In the genomic region with DNA sequence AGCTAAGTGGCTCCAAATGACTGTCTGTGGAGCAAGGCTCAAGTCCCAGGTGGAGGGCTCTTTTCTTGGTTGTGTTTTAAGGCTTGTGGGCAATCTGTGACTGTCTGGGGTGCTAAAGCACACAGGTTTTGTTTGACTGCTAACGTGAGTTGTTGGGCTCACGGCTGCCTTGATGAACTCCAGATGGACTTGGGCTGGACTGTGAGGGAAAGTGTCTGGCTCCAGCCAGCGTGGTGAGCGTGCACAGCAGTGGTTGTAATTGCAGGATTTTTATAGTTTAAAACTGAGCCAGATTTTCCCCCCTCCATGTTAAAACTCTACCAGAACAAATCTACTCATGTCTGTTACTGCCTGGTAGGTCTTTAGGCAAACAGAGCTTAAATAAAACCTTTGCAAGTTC, we compare ENCODE assay signal across 10 mouse cellular contexts. TPM values are rescaled to one million over a fixed set of nuclear protein-coding genes. Genes with fewer than 3 reads are reported as not detected.
DNase-seq lines count a peak whose midpoint lies in the region; ATAC-seq lines count a peak whose summit lies in the region.
"Had no signal": no experiment of that assay in that cellular context is flagged by ENCODE, and none has a peak within 500 bp of the region (broad histone marks: within the 10 kb centered on the region; RNA-seq: fewer than 3 reads in every experiment).

No protein-coding gene starts in this region.

- peaks cover 56% of the 10 kb centered on the region for H3K27me3 ChIP-seq in heart, embryonic 13.5 days (replicated peaks)
- H3K27me3 ChIP-seq in heart, embryonic 11.5 days (ENCODE audit: control insufficient read depth, insufficient read depth, low read length): peaks cover 32% of the 10 kb centered on the region

- H3K9ac ChIP-seq in heart, embryonic 13.5 days: no peak overlapping the region
- H3K9ac ChIP-seq in heart, embryonic 11.5 days (ENCODE audit: low read depth, low read length): no peak overlapping the region

- H3K4me1 ChIP-seq in heart, embryonic 13.5 days: peaks cover 11% of the 10 kb centered on the region
- H3K4me1 ChIP-seq in heart, embryonic 11.5 days (ENCODE audit: control insufficient read depth, insufficient read depth, low read length): peaks cover 1% of the 10 kb centered on the region; the same call in 1 of the 2 replicates

- H3K9me3 ChIP-seq in heart, embryonic 13.5 days: no peaks in the 10 kb centered on the region
- no peaks in the 10 kb centered on the region for H3K9me3 ChIP-seq in heart, embryonic 11.5 days (replicated peaks; ENCODE audit: control insufficient read depth, low read length)

- 0 out of 2 replicates have a peak overlapping the region, but pooled peaks have one; percentile 5 for H3K4me2 ChIP-seq in heart, embryonic 13.5 days
- H3K4me2 ChIP-seq in heart, embryonic 11.5 days: no peak overlapping the region

- DNase-seq in urinary bladder, postnatal 14 days (ENCODE audit: low spot score): peak; percentile 43
- DNase-seq in urinary bladder, postnatal 36 days (ENCODE audit: low spot score in 2 of 2): no peak
- peak; percentile 61 for DNase-seq in kidney, postnatal 10 days
- DNase-seq in yolk sac, embryonic 10.5 days (ENCODE audit: low spot score): peak; percentile 41
- DNase-seq in cerebellum, adult 8-10 months: no peak
- DNase-seq: cerebellum, adult 9-10 months; spleen, adult 18-20 months had no signal

- H3K4me3 ChIP-seq in heart, embryonic 13.5 days: no peak overlapping the region
- no peak overlapping the region for H3K4me3 ChIP-seq in heart, embryonic 11.5 days (ENCODE audit: low read depth, low read length)

- H3K27ac ChIP-seq in heart, embryonic 13.5 days (replicated peaks): peak overlapping the region; percentile 17; the same call in 1 of the 2 replicates
- no peak overlapping the region for H3K27ac ChIP-seq in heart, embryonic 11.5 days (ENCODE audit: low read depth, low read length)

- 45% methylated on average over 4 of the region's 4 CpGs for WGBS in heart, embryonic 13.5 days
- WGBS in heart, embryonic 11.5 days (ENCODE audit: insufficient replicate concordance): 35% methylated on average over 4 of the region's 4 CpGs

- no peak for ATAC-seq in heart, embryonic 13.5 days (ENCODE audit: extremely low read depth, insufficient number of reproducible peaks, low FRiP score, low TSS enrichment)
- ATAC-seq in heart, embryonic 11.5 days (replicated peaks; ENCODE audit: insufficient number of reproducible peaks, low FRiP score, low TSS enrichment): no peak
- ATAC-seq in frontal cortex, adult (ENCODE audit: low TSS enrichment): no peak

- no peaks in the 10 kb centered on the region for H3K36me3 ChIP-seq in heart, embryonic 13.5 days
- H3K36me3 ChIP-seq in heart, embryonic 11.5 days (ENCODE audit: control insufficient read depth, insufficient read depth, low read length): no peaks in the 10 kb centered on the region

RNA-seq across cellular contexts. Expression of gene Lrig3, which starts 4.5 kb away (rescaled TPM):
- polyA plus RNA-seq in heart, embryonic 13.5 days (2015; fragmentation: Nextera tagmentation; extraction: Ambion mirVana): 1.9 and 2.1 TPM in 2 replicates
- polyA plus RNA-seq in heart, embryonic 11.5 days (2014; fragmentation: Nextera tagmentation; extraction: Ambion mirVana): 2.4 and 2.6 TPM in 2 replicates

Comparison
In these comparisons a context has a peak if more than half of its experiments do, and no peak if none do; other contexts are left out.
1. DNase-seq: peak in urinary bladder, postnatal 14 days (single experiment), kidney, postnatal 10 days (single experiment) and yolk sac, embryonic 10.5 days (single experiment); none in urinary bladder, postnatal 36 days (0 of 2) and cerebellum, adult 8-10 months (single experiment).